Mouse (Mus musculus): ENCODE results near the gene Vat1l.

Gene Vat1l

DNA sequence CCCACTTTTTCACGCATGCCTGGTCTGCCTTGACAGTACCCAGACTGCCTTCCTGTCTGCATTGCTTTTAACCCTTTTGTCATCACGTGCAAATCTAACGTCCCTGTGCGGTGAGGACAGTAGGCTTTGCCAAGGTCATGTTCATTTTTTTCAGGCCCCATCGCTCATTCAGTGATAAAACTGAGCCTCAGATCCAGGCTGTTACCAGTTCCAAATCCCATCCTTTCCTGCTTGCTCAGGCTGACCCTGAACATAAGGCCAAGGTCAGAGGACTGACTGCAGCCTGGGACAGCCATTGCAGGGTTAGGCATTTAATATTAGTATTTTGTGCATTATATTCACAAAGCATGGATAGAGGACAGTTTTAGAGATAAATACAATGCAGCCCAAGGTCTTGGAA lies 192.9 kb downstream of the Vat1l start:
- no peak for DNase-seq (ENCODE audit: low spot score)

- no peak for DNase-seq (ENCODE audit: low spot score)
Measured at GRCm38 (mm10) chr8:114399273-114399672, 193.9 kb downstream of the Vat1l start.

DNA sequence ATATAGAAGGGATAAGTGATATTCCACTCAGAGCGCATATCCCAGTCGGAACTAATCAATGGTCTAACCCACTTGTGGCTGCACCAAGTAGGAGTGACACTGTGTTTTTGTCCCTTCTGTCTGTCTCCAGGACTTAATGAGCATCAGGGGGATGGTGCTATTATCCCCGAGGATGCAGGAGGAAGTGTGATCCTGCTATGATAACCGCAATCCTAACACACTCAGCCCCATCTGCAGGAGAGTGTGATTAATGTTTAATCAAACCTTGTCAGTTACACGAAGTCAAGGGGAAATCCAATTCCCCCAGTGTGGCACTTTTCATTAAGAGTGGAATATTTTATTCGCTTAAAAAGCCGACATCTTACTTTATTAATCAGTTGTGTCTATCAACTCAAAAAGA lies 196.3 kb downstream of the Vat1l start:
- no peak for DNase-seq (ENCODE audit: low spot score)

DNA sequence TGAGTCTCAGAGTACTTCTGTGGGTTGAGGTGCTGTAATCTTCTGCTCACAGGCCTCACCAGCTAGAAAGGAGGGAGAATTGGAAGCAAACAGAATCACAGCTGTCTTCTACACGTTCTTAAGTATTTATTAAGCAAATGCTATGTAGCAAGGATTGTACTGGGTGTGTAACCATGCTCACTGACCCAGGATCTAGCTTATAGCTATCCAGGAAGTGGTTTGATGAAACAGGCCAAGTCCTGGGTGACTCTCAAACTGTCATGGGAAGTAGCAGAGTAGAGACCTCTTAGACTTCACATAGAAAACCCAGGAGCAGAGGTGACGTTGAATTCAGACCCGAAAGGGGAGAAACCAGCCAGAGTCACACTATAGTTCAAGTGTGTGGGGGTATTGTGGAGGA lies 206.0 kb downstream of the Vat1l start:
- DNase-seq (ENCODE audit: low spot score) = no peak

DNA sequence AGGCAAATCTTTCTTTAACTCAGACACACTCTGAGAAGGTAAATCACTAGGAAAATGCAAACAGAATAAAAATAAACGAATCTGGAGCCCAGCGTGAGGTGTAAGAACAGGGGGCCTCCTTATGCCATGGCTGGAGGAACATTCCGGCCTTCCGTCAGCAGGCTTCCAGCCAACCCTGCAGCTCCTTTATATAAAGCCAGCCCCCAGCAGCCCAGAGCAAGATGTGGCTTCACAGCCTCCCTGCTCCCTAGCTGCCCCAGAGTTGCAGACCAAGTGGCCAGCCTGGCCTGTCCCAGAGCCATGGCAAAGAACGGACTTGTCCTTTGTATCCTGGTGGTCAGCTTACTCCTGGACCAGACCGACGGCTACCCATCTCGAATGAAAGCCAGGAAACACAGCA lies 212.4 kb downstream of the Vat1l start, which contains the start of gene Clec3a:
Clec3a (plus strand) TSS at position 301 of the 400 bp plus-strand sequence.
- DNase-seq (ENCODE audit: low spot score) = no peak

GRCm38 (mm10) chr8:114418486-114418885 lies 213.1 kb downstream of the Vat1l start:
- no peak for DNase-seq (ENCODE audit: low spot score)

DNA sequence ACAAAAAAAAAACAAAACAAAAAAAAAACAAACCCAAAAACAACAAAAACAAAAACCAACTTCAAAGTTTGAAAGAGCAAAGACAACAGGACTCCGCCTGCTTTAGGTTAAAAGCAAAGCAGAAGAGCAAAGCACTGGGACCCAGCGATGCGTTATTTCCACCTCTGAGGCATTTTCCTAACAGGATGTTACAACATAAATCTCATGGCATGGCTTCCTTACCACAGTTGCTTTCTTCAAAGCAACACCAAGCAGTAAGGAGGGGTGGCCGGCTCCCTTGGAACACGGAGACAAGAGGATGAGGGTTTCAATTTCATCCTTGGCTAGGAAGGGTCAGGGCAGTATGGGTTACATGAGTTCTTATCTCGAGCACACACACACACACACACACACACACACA lies 213.5 kb downstream of the Vat1l start:
- no peak for DNase-seq (ENCODE audit: low spot score)

DNA sequence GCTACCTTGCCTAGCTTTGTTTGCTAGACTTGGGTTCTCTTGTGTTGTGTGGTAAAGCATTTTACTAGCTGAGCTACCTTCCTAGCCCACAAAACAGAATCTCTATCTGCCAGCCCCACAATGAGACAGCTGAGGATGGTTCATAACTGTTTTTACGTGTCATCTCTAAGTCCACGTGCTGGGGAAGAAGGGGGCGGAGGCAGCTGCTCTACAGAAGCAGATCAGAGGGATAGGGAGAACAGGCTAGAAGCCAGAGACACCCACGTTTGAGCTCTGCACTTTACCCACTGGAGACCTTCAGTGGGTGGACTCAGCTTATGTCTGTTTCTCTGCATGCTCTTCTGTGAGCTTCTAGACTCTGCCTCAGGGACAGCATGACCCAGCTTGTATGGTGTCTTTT lies 216.1 kb downstream of the Vat1l start:
- no peak for DNase-seq (ENCODE audit: low spot score)
